Mouse (Mus musculus) heart, postnatal 25 days (tissue): ENCODE results near the gene Gatad2b. TPM values are rescaled to one million over a fixed set of nuclear protein-coding genes. Genes with fewer than 3 reads are reported as not detected.
"Not testable (repeated sequence)": the region's sequence is repeated elsewhere in the genome, so short reads cannot be mapped to it uniquely, and the experiment has no call there.

Experiments used
- DNase-seq: peaks from one replicate; pipeline ENCODE4 v3.0.0; 2022; ENCODE audit warnings: low spot score
- intact Hi-C: fragments of 180-260 bp; cut with DNase I; formaldehyde crosslinking; loops from one replicate; pipeline ENCODE4 v1.15.1; 2025
- total RNA-seq, 2 experiments: library from RNA; stranded (reverse); gene quantifications; 2 replicates each; pipeline ENCODE4 v1.2.3; 2021

Gatad2b gene
- total RNA-seq: 10 to 100 TPM; 42.8 to 43.6 TPM

GRCm38 (mm10) chr3:90292345-90293275 lies at the start of gene Gatad2b:
Gene Gatad2b (plus strand): TSS chr3:90293178.
- intact Hi-C loops: loop anchor here (2.0 kb wide), 1 partner anchor 26 kb away; no protein-coding TSS in a partner anchor
- DNase-seq: peak; percentile 97

- no peak for DNase-seq
- intact Hi-C loops: no loop called here
Measured at GRCm38 (mm10) chr3:90245406-90245805, 47.6 kb upstream of the Gatad2b start.

- no peak for DNase-seq
- intact Hi-C loops: no loop called here
Measured at GRCm38 (mm10) chr3:90247630-90247959, 45.4 kb upstream of the Gatad2b start.

GRCm38 (mm10) chr3:90247960-90248745 lies 44.8 kb upstream of the Gatad2b start, which contains the start of gene Slc39a1:
Gene Slc39a1 (plus strand): TSS chr3:90248172.
- intact Hi-C loops: no loop called here

GRCm38 (mm10) chr3:90248746-90249100 lies 44.3 kb upstream of the Gatad2b start:
- peak; percentile 45 for DNase-seq
- intact Hi-C loops: no loop called here

More at GRCm38 (mm10) chr3:90247960-90248745, 44.8 kb upstream of the Gatad2b start, which contains the start of gene Slc39a1:
- DNase-seq: peak; percentile 92

- intact Hi-C loops: no loop called here
- DNase-seq: no peak
Measured at GRCm38 (mm10) chr3:90250791-90251190, 42.2 kb upstream of the Gatad2b start.

GRCm38 (mm10) chr3:90251731-90252226 lies 41.2 kb upstream of the Gatad2b start:
- intact Hi-C loops, DNase-seq: not testable (repeated sequence)

- not testable (repeated sequence) for DNase-seq
Measured at GRCm38 (mm10) chr3:90252659-90253058, 40.3 kb upstream of the Gatad2b start.

GRCm38 (mm10) chr3:90253174-90253573 lies 39.8 kb upstream of the Gatad2b start:
- intact Hi-C loops: not testable (repeated sequence)

More at GRCm38 (mm10) chr3:90252659-90253058, 40.3 kb upstream of the Gatad2b start:
- intact Hi-C loops: not testable (repeated sequence)

GRCm38 (mm10) chr3:90253653-90254418 lies 39.1 kb upstream of the Gatad2b start, which contains the start of gene Crtc2:
Gene Crtc2 (plus strand): TSS chr3:90254163.
- DNase-seq: peak; percentile 94
- intact Hi-C loops: no loop called here

More at GRCm38 (mm10) chr3:90253174-90253573, 39.8 kb upstream of the Gatad2b start:
- not testable (repeated sequence) for DNase-seq

- DNase-seq: no peak
- intact Hi-C loops: no loop called here
Measured at GRCm38 (mm10) chr3:90254419-90255193, 38.4 kb upstream of the Gatad2b start.

- no peak for DNase-seq
Measured at GRCm38 (mm10) chr3:90255194-90255565, 37.8 kb upstream of the Gatad2b start.

GRCm38 (mm10) chr3:90255784-90256353 lies 37.1 kb upstream of the Gatad2b start:
- DNase-seq: no peak
- intact Hi-C loops: no loop called here

More at GRCm38 (mm10) chr3:90255194-90255565, 37.8 kb upstream of the Gatad2b start:
- intact Hi-C loops: no loop called here

GRCm38 (mm10) chr3:90256731-90257530 lies 36.0 kb upstream of the Gatad2b start:
- DNase-seq: no peak
- intact Hi-C loops: no loop called here

- intact Hi-C loops: no loop called here
Measured at GRCm38 (mm10) chr3:90258521-90258920, 34.5 kb upstream of the Gatad2b start.

GRCm38 (mm10) chr3:90263121-90263771 lies 29.7 kb upstream of the Gatad2b start:
- intact Hi-C loops: loop anchor here (5.0 kb wide), 1 partner anchor 41 kb away; no protein-coding TSS in a partner anchor
- DNase-seq: no peak

More at GRCm38 (mm10) chr3:90258521-90258920, 34.5 kb upstream of the Gatad2b start:
- DNase-seq: no peak

- DNase-seq: no peak
- intact Hi-C loops: loop anchor here (2.0 to 5.0 kb wide), 2 partner anchors 42 to 108 kb away; no protein-coding TSS in a partner anchor
Measured at GRCm38 (mm10) chr3:90264687-90265033, 28.3 kb upstream of the Gatad2b start.
